Mouse (Mus musculus): Measurements from ENCODE around the gene 2310011J03Rik. TPM values are rescaled to one million over a fixed set of nuclear protein-coding genes. Genes with fewer than 3 reads are reported as not detected.

2310011J03Rik gene
- polyA plus RNA-seq, 1 experiment from 2014 or later: 27.4 TPM

- Histone ChIP-seq H3K36me3 (replicated peaks; ENCODE audit: insufficient read depth, low read length) (no peaks in the 10 kb centered on the region), H3K27me3 (ENCODE audit: insufficient read depth, low read length) (peaks cover 67% of the 10 kb centered on the region), H3K9me3 (ENCODE audit: low read length) (no peaks in the 10 kb centered on the region), H3K9ac (replicated peaks) (no peak overlapping the region), H3K4me2 (ENCODE audit: low read depth, low read length) (peak overlapping the region; percentile 58; the same call in 1 of the 2 replicates), H3K4me3 (ENCODE audit: low read depth, low read length) (no peak overlapping the region), H3K27ac (ENCODE audit: low read depth) (no peak overlapping the region), H3K4me1 (ENCODE audit: insufficient read depth) (peaks cover 3% of the 10 kb centered on the region)
- 24% methylated on average over 7 of the region's 7 CpGs for WGBS (ENCODE audit: insufficient replicate concordance)
- ATAC-seq (no peak), DNase-seq (no peak)
- no peak for TF ChIP-seq EP300 (IDR thresholded peaks at IDR 0.05; ENCODE audit: low read depth)
- no peak for TF ChIP-seq CTCF (IDR thresholded peaks at IDR 0.05; ENCODE audit: low read depth)
Measured at GRCm38 (mm10) chr10:80357336-80357735, 37.0 kb upstream of the 2310011J03Rik start.

DNA sequence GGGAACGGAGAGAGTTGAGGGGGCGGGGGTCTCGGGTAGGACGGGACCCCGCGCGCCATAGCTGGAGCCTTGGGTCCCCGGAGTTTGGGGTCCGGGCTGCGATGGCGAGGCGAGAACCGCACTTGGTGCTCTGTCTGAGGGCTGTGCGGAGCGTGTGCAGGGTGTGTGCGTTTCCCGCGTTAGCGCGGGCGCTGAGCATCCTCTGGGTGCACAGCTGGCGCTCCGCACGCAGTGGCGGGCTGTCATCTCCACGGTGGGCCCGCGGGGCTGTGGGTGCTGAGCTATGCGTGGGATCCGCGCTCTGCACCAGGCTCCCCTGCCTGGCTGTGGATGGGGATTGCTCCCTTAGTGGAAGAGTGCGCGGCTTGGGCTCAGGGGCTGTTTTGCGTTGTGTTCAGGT lies 36.4 kb upstream of the 2310011J03Rik start:
- DNase-seq: no peak
- Histone ChIP-seq H3K36me3 (replicated peaks; ENCODE audit: insufficient read depth, low read length) (no peaks in the 10 kb centered on the region), H3K27me3 (ENCODE audit: insufficient read depth, low read length) (peaks cover 67% of the 10 kb centered on the region), H3K9me3 (ENCODE audit: low read length) (no peaks in the 10 kb centered on the region), H3K4me1 (ENCODE audit: insufficient read depth) (peaks cover 3% of the 10 kb centered on the region), H3K9ac (replicated peaks) (no peak overlapping the region), H3K4me2 (ENCODE audit: low read depth, low read length) (no peak overlapping the region), H3K4me3 (ENCODE audit: low read depth, low read length) (no peak overlapping the region), H3K27ac (ENCODE audit: low read depth) (no peak overlapping the region)
- TF ChIP-seq EP300 (IDR thresholded peaks at IDR 0.05; ENCODE audit: low read depth) (no peak), CTCF (IDR thresholded peaks at IDR 0.05; ENCODE audit: low read depth) (no peak)
- WGBS (ENCODE audit: insufficient replicate concordance): 3% methylated on average over 33 of the region's 34 CpGs
- no peak for ATAC-seq

DNA sequence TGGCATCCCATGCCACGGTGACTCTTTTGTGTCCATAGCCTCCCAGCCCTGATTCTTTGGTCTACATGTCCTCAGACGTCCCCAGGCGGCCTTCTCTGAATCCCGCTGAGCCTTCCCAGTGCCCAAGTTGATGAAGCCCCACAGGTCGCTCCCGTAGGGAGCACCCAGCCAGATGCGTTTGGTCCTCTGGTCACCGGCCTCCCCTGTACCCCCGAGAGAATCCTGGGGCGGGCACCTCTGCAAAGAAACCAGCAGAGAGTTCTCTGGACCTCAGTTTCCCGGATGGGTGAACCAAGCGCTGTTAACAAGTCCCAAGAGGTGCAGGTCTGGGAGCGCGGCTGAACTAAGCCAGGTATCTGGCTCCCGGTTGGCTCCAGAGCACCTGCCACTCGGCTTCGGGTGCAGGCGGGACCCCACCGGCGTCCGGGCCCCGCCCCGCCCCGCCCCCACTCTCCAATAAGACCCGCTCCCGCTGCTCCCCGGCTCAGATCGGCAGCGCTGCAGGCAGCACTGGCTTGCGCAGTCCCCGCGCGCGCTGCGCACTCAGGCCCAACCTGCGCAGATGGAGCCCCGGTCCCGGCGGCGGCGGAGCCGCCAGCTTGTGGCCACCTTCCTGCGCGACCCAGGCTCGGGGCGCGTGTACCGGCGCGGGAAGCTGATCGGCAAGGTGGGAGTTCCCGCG lies 35.8 kb upstream of the 2310011J03Rik start, which contains the start of gene Plk5:
Gene Plk5 (plus strand): TSS at position 459 of the 682 bp plus-strand sequence.
- DNase-seq: no peak
- H3K4me1 ChIP-seq (ENCODE audit: insufficient read depth): peaks cover 3% of the 10 kb centered on the region
- H3K27me3 ChIP-seq (ENCODE audit: insufficient read depth, low read length): peaks cover 67% of the 10 kb centered on the region
- no peak within 1 kb of the TSS for H3K9ac ChIP-seq (replicated peaks)
- no peak within 1 kb of the TSS for H3K4me3 ChIP-seq (ENCODE audit: low read depth, low read length)
- TF ChIP-seq EP300 (IDR thresholded peaks at IDR 0.05; ENCODE audit: low read depth): no peak
- no peak for TF ChIP-seq CTCF (IDR thresholded peaks at IDR 0.05; ENCODE audit: low read depth)
- 3% methylated on average over 50 of the region's 53 CpGs for WGBS (ENCODE audit: insufficient replicate concordance)
- H3K36me3 ChIP-seq (replicated peaks; ENCODE audit: insufficient read depth, low read length): no peaks in the 10 kb centered on the region
- ATAC-seq: no peak
- H3K9me3 ChIP-seq (ENCODE audit: low read length): no peaks in the 10 kb centered on the region
- no peak within 1 kb of the TSS for H3K27ac ChIP-seq (ENCODE audit: low read depth)
- no peak within 1 kb of the TSS for H3K4me2 ChIP-seq (ENCODE audit: low read depth, low read length)

DNA sequence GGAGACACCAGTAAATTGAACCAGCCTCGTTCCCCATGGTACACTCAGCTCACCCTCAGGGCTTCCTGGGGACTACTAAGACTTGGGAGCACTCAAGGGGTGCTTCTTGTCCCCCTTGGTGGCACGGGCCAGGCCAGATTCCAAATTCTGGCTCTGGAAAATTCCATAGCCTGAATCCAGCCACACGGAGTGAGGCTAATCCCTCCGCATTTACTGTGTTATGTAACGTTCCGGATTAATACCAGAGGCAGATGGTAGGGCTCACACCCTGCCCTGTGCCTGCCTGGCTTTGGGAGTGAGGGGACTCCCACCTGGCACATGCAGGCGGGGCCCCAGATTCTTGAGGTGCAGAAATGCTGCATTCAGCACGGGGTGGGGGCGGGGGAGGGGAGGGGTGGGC lies 35.1 kb upstream of the 2310011J03Rik start:
- Histone ChIP-seq H3K9me3 (ENCODE audit: low read length) (no peaks in the 10 kb centered on the region), H3K4me1 (ENCODE audit: insufficient read depth) (peaks cover 5% of the 10 kb centered on the region), H3K4me3 (ENCODE audit: low read depth, low read length) (no peak overlapping the region), H3K4me2 (ENCODE audit: low read depth, low read length) (no peak overlapping the region), H3K36me3 (replicated peaks; ENCODE audit: insufficient read depth, low read length) (no peaks in the 10 kb centered on the region), H3K27me3 (ENCODE audit: insufficient read depth, low read length) (peaks cover 64% of the 10 kb centered on the region), H3K9ac (replicated peaks) (no peak overlapping the region), H3K27ac (ENCODE audit: low read depth) (no peak overlapping the region)
- 17% methylated on average over 9 of the region's 9 CpGs for WGBS (ENCODE audit: insufficient replicate concordance)
- TF ChIP-seq EP300 (IDR thresholded peaks at IDR 0.05; ENCODE audit: low read depth): no peak
- no peak for TF ChIP-seq CTCF (IDR thresholded peaks at IDR 0.05; ENCODE audit: low read depth)
- no peak for DNase-seq
- no peak for ATAC-seq

GRCm38 (mm10) chr10:80352727-80353126 lies 32.4 kb upstream of the 2310011J03Rik start:
- H3K9ac ChIP-seq (replicated peaks): no peak overlapping the region

GRCm38 (mm10) chr10:80351896-80352295 lies 31.6 kb upstream of the 2310011J03Rik start:
- Histone ChIP-seq H3K4me1 (ENCODE audit: insufficient read depth) (peaks cover 19% of the 10 kb centered on the region), H3K4me2 (ENCODE audit: low read depth, low read length) (no peak overlapping the region), H3K9ac (replicated peaks) (no peak overlapping the region), H3K36me3 (replicated peaks; ENCODE audit: insufficient read depth, low read length) (no peaks in the 10 kb centered on the region), H3K27me3 (ENCODE audit: insufficient read depth, low read length) (peaks cover 59% of the 10 kb centered on the region), H3K4me3 (ENCODE audit: low read depth, low read length) (no peak overlapping the region), H3K27ac (ENCODE audit: low read depth) (no peak overlapping the region), H3K9me3 (ENCODE audit: low read length) (no peaks in the 10 kb centered on the region)
- TF ChIP-seq EP300 (IDR thresholded peaks at IDR 0.05; ENCODE audit: low read depth) (no peak), CTCF (IDR thresholded peaks at IDR 0.05; ENCODE audit: low read depth) (no peak)
- peak; percentile 22; the same call in 1 of the 2 replicates for ATAC-seq
- DNase-seq: peak; percentile 64
- WGBS (ENCODE audit: insufficient replicate concordance): 22% methylated on average over 11 of the region's 11 CpGs

More at GRCm38 (mm10) chr10:80352727-80353126, 32.4 kb upstream of the 2310011J03Rik start:
- Histone ChIP-seq H3K4me3 (ENCODE audit: low read depth, low read length) (no peak overlapping the region), H3K27ac (ENCODE audit: low read depth) (no peak overlapping the region), H3K27me3 (ENCODE audit: insufficient read depth, low read length) (peaks cover 60% of the 10 kb centered on the region), H3K9me3 (ENCODE audit: low read length) (no peaks in the 10 kb centered on the region), H3K4me1 (ENCODE audit: insufficient read depth) (peaks cover 13% of the 10 kb centered on the region), H3K4me2 (ENCODE audit: low read depth, low read length) (no peak overlapping the region), H3K36me3 (replicated peaks; ENCODE audit: insufficient read depth, low read length) (no peaks in the 10 kb centered on the region)
- 39% methylated on average over 8 of the region's 8 CpGs for WGBS (ENCODE audit: insufficient replicate concordance)
- DNase-seq (no peak), ATAC-seq (no peak)
- no peak for TF ChIP-seq CTCF (IDR thresholded peaks at IDR 0.05; ENCODE audit: low read depth)
- TF ChIP-seq EP300 (IDR thresholded peaks at IDR 0.05; ENCODE audit: low read depth): no peak
